Mouse (Mus musculus): ENCODE data around the gene Ak3. TPM values are rescaled to one million over a fixed set of nuclear protein-coding genes. Genes with fewer than 3 reads are reported as not detected.

The Ak3 gene
- polyA plus RNA-seq, 1 experiment from 2014 or later, result 73.2 TPM

GRCm38 (mm10) chr19:29058741-29059140 is 11.0 kb upstream of the Ak3 start:
- no peaks in the 10 kb centered on the region for H3K27me3 ChIP-seq
- 89% methylated on average over 5 of the region's 5 CpGs for WGBS
- H3K9me3 ChIP-seq, result no peaks in the 10 kb centered on the region
- H3K4me3 ChIP-seq (replicated peaks), result no peak overlapping the region
- ATAC-seq (ENCODE audit: insufficient number of reproducible peaks, insufficient read depth, low FRiP score, low TSS enrichment, low read depth), result no peak
- H3K9ac ChIP-seq (replicated peaks), result no peak overlapping the region
- no peak overlapping the region for H3K4me2 ChIP-seq
- peaks cover 10% of the 10 kb centered on the region for H3K4me1 ChIP-seq (replicated peaks)
- H3K36me3 ChIP-seq, result no peaks in the 10 kb centered on the region
- H3K27ac ChIP-seq, result no peak overlapping the region

GRCm38 (mm10) chr19:29055469-29055868 is 7.7 kb upstream of the Ak3 start:
- WGBS, result 81% methylated on average over 4 of the region's 4 CpGs
- peaks cover 5% of the 10 kb centered on the region for H3K4me1 ChIP-seq (replicated peaks)
- no peak overlapping the region for H3K4me3 ChIP-seq (replicated peaks)
- H3K4me2 ChIP-seq, result no peak overlapping the region
- H3K9ac ChIP-seq (replicated peaks), result no peak overlapping the region
- 0 out of 2 replicates have a peak, but pooled peaks cover 4% of the 10 kb centered on the region for H3K9me3 ChIP-seq
- H3K27me3 ChIP-seq, result no peaks in the 10 kb centered on the region
- H3K36me3 ChIP-seq, result no peaks in the 10 kb centered on the region
- no peak overlapping the region for H3K27ac ChIP-seq
- no peak for ATAC-seq (ENCODE audit: insufficient number of reproducible peaks, insufficient read depth, low FRiP score, low TSS enrichment, low read depth)

- Histone ChIP-seq H3K9ac (replicated peaks) (no peak overlapping the region), H3K4me2 (no peak overlapping the region), H3K4me1 (replicated peaks) (no peaks in the 10 kb centered on the region), H3K27ac (no peak overlapping the region), H3K9me3 (0 out of 2 replicates have a peak, but pooled peaks cover 4% of the 10 kb centered on the region), H3K27me3 (no peaks in the 10 kb centered on the region), H3K4me3 (replicated peaks) (no peak overlapping the region), H3K36me3 (no peaks in the 10 kb centered on the region)
- no peak for ATAC-seq (ENCODE audit: insufficient number of reproducible peaks, insufficient read depth, low FRiP score, low TSS enrichment, low read depth)
- 76% methylated on average over 6 of the region's 6 CpGs for WGBS
Observed at GRCm38 (mm10) chr19:29054594-29054993, 6.8 kb upstream of the Ak3 start.

GRCm38 (mm10) chr19:29052786-29053185 is 5.0 kb upstream of the Ak3 start:
- Histone ChIP-seq H3K4me3 (replicated peaks) (no peak overlapping the region), H3K9me3 (0 out of 2 replicates have a peak, but pooled peaks cover 4% of the 10 kb centered on the region), H3K36me3 (no peaks in the 10 kb centered on the region), H3K4me2 (no peak overlapping the region), H3K9ac (replicated peaks) (no peak overlapping the region), H3K4me1 (replicated peaks) (0 out of 2 replicates have a peak, but pooled peaks cover 4% of the 10 kb centered on the region), H3K27me3 (no peaks in the 10 kb centered on the region), H3K27ac (no peak overlapping the region)
- no peak for ATAC-seq (ENCODE audit: insufficient number of reproducible peaks, insufficient read depth, low FRiP score, low TSS enrichment, low read depth)
- 91% methylated on average over 12 of the region's 12 CpGs for WGBS

- 0 out of 2 replicates have a peak, but pooled peaks cover 4% of the 10 kb centered on the region for H3K9me3 ChIP-seq
- 81% methylated on average over 9 of the region's 9 CpGs for WGBS
- H3K4me1 ChIP-seq (replicated peaks), result peaks cover 16% of the 10 kb centered on the region; the same call in 1 of the 2 replicates
- no peak overlapping the region for H3K4me2 ChIP-seq
- H3K9ac ChIP-seq (replicated peaks), result no peak overlapping the region
- ATAC-seq (ENCODE audit: insufficient number of reproducible peaks, insufficient read depth, low FRiP score, low TSS enrichment, low read depth), result no peak
- no peaks in the 10 kb centered on the region for H3K36me3 ChIP-seq
- H3K4me3 ChIP-seq (replicated peaks), result no peak overlapping the region
- no peak overlapping the region for H3K27ac ChIP-seq
- no peaks in the 10 kb centered on the region for H3K27me3 ChIP-seq
Observed at GRCm38 (mm10) chr19:29050186-29050980, 2.6 kb upstream of the Ak3 start.

- Histone ChIP-seq H3K4me1 (replicated peaks) (peaks cover 20% of the 10 kb centered on the region; the same call in 1 of the 2 replicates), H3K36me3 (no peaks in the 10 kb centered on the region), H3K9me3 (0 out of 2 replicates have a peak, but pooled peaks cover 4% of the 10 kb centered on the region), H3K27ac (no peak overlapping the region), H3K4me3 (replicated peaks) (no peak overlapping the region), H3K9ac (replicated peaks) (no peak overlapping the region), H3K4me2 (no peak overlapping the region), H3K27me3 (no peaks in the 10 kb centered on the region)
- ATAC-seq (ENCODE audit: insufficient number of reproducible peaks, insufficient read depth, low FRiP score, low TSS enrichment, low read depth), result no peak
- 78% methylated on average over 12 of the region's 12 CpGs for WGBS
Observed at GRCm38 (mm10) chr19:29049401-29050075, 1.8 kb upstream of the Ak3 start.

- peak overlapping the region; percentile 87 for H3K27ac ChIP-seq
- H3K4me3 ChIP-seq (replicated peaks), result peak overlapping the region; percentile 79
- 0 out of 2 replicates have a peak, but pooled peaks cover 2% of the 10 kb centered on the region for H3K36me3 ChIP-seq
- peaks cover 20% of the 10 kb centered on the region; the same call in 1 of the 2 replicates for H3K4me1 ChIP-seq (replicated peaks)
- ATAC-seq (ENCODE audit: insufficient number of reproducible peaks, insufficient read depth, low FRiP score, low TSS enrichment, low read depth), result no peak
- H3K9ac ChIP-seq (replicated peaks), result peak overlapping the region; percentile 80
- H3K4me2 ChIP-seq, result peak overlapping the region; percentile 66
- 34% methylated on average over 4 of the region's 4 CpGs for WGBS
- H3K9me3 ChIP-seq, result no peaks in the 10 kb centered on the region
- H3K27me3 ChIP-seq, result no peaks in the 10 kb centered on the region
Observed at GRCm38 (mm10) chr19:29046961-29047333, 814 bp downstream of the Ak3 start.

- H3K27me3 ChIP-seq, result no peaks in the 10 kb centered on the region
- peak overlapping the region; percentile 42; the same call in 1 of the 2 replicates for H3K9ac ChIP-seq (replicated peaks)
- peak overlapping the region; percentile 66 for H3K4me2 ChIP-seq
- 0 out of 2 replicates have a peak, but pooled peaks cover 2% of the 10 kb centered on the region for H3K36me3 ChIP-seq
- peaks cover 20% of the 10 kb centered on the region; the same call in 1 of the 2 replicates for H3K4me1 ChIP-seq (replicated peaks)
- H3K4me3 ChIP-seq (replicated peaks), result peak overlapping the region; percentile 79
- 38% methylated on average over 15 of the region's 15 CpGs for WGBS
- peak; percentile 60; the same call in 1 of the 2 replicates for ATAC-seq (ENCODE audit: insufficient number of reproducible peaks, insufficient read depth, low FRiP score, low TSS enrichment, low read depth)
- H3K9me3 ChIP-seq, result no peaks in the 10 kb centered on the region
- H3K27ac ChIP-seq, result peak overlapping the region; percentile 87
Observed at GRCm38 (mm10) chr19:29045956-29046650, 1.7 kb downstream of the Ak3 start.

GRCm38 (mm10) chr19:29045369-29045768 is 2.4 kb downstream of the Ak3 start:
- WGBS, result 74% methylated on average over 4 of the region's 4 CpGs
- Histone ChIP-seq H3K4me1 (replicated peaks) (peaks cover 20% of the 10 kb centered on the region; the same call in 1 of the 2 replicates), H3K4me2 (peak overlapping the region; percentile 66), H3K27ac (no peak overlapping the region), H3K4me3 (replicated peaks) (no peak overlapping the region), H3K9me3 (no peaks in the 10 kb centered on the region), H3K9ac (replicated peaks) (no peak overlapping the region), H3K27me3 (no peaks in the 10 kb centered on the region), H3K36me3 (0 out of 2 replicates have a peak, but pooled peaks cover 2% of the 10 kb centered on the region)
- no peak for ATAC-seq (ENCODE audit: insufficient number of reproducible peaks, insufficient read depth, low FRiP score, low TSS enrichment, low read depth)

GRCm38 (mm10) chr19:29044353-29044768 is 3.4 kb downstream of the Ak3 start:
- Histone ChIP-seq H3K9me3 (peaks cover 7% of the 10 kb centered on the region; the same call in 1 of the 2 replicates), H3K27me3 (no peaks in the 10 kb centered on the region), H3K4me2 (no peak overlapping the region), H3K4me3 (replicated peaks) (no peak overlapping the region), H3K36me3 (peaks cover 10% of the 10 kb centered on the region; the same call in 1 of the 2 replicates), H3K27ac (no peak overlapping the region), H3K4me1 (replicated peaks) (peaks cover 20% of the 10 kb centered on the region; the same call in 1 of the 2 replicates), H3K9ac (replicated peaks) (no peak overlapping the region)
- no peak for ATAC-seq (ENCODE audit: insufficient number of reproducible peaks, insufficient read depth, low FRiP score, low TSS enrichment, low read depth)
- 75% methylated on average over 9 of the region's 9 CpGs for WGBS
